Mouse (Mus musculus) thymus, postnatal 25 days (tissue): ENCODE measurements around the gene 6030445D17Rik.

Experiments used
- DNase-seq: peaks from one replicate; pipeline ENCODE4 v3.0.0; 2022

Gene 6030445D17Rik

GRCm38 (mm10) chr4:136461206-136461605 lies 844 bp upstream of the 6030445D17Rik start:
- no peak for DNase-seq

GRCm38 (mm10) chr4:136461761-136462085 lies 327 bp upstream of the 6030445D17Rik start:
- DNase-seq: no peak

GRCm38 (mm10) chr4:136462839-136463178 lies 759 bp downstream of the 6030445D17Rik start:
- no peak for DNase-seq

GRCm38 (mm10) chr4:136463436-136463835 lies 1.4 kb downstream of the 6030445D17Rik start:
- no peak for DNase-seq

GRCm38 (mm10) chr4:136466226-136466625 lies 4.2 kb downstream of the 6030445D17Rik start:
- DNase-seq: no peak

- DNase-seq: peak; percentile 11
Observed at GRCm38 (mm10) chr4:136468553-136469327, 6.7 kb downstream of the 6030445D17Rik start.

- peak; percentile 92 for DNase-seq
Observed at GRCm38 (mm10) chr4:136469371-136469903, 7.4 kb downstream of the 6030445D17Rik start, which contains the start of gene Luzp1. Gene Luzp1, plus strand, starts transcription at chr4:136469761.

- no peak for DNase-seq
Observed at GRCm38 (mm10) chr4:136469941-136470346, 7.9 kb downstream of the 6030445D17Rik start.

- peak; percentile 37 for DNase-seq
Observed at GRCm38 (mm10) chr4:136470347-136471071, 8.5 kb downstream of the 6030445D17Rik start.

- no peak for DNase-seq
Observed at GRCm38 (mm10) chr4:136476692-136477091, 14.6 kb downstream of the 6030445D17Rik start.

GRCm38 (mm10) chr4:136486549-136486948 lies 24.5 kb downstream of the 6030445D17Rik start:
- DNase-seq: no peak

- DNase-seq: no peak
Observed at GRCm38 (mm10) chr4:136495993-136496392, 33.9 kb downstream of the 6030445D17Rik start.

- DNase-seq: no peak
Observed at GRCm38 (mm10) chr4:136505426-136506215, 43.6 kb downstream of the 6030445D17Rik start.

GRCm38 (mm10) chr4:136509857-136510256 lies 47.8 kb downstream of the 6030445D17Rik start:
- peak; percentile 47 for DNase-seq

- DNase-seq: no peak
Observed at GRCm38 (mm10) chr4:136511708-136512107, 49.7 kb downstream of the 6030445D17Rik start.

GRCm38 (mm10) chr4:136512905-136513304 lies 50.9 kb downstream of the 6030445D17Rik start:
- DNase-seq: no peak
